Comparison of ENCODE assay signal across 26 mouse cellular contexts in genomic region chr6:28785770-28786169, GRCm38 (mm10). TPM values are rescaled to one million over a fixed set of nuclear protein-coding genes. Genes with fewer than 3 reads are reported as not detected.
DNase-seq lines count a peak whose midpoint lies in the region; ATAC-seq lines count a peak whose summit lies in the region.
"Had no signal": no experiment of that assay in that cellular context is flagged by ENCODE, and none has a peak within 500 bp of the region (broad histone marks: within the 10 kb centered on the region; RNA-seq: fewer than 3 reads in every experiment).

No protein-coding gene starts in this region.

- no peak for DNase-seq in heart, adult 18-20 months
- no peak for DNase-seq in lung, postnatal 14 days
- DNase-seq in adrenal gland, postnatal 10 days = no peak
- DNase-seq: adrenal gland, postnatal 14 days; cerebellum, adult 2 months; cerebellum, postnatal 25 days; gastrocnemius, adult 2 months; kidney, adult 18-20 months; kidney, postnatal 4 days; left cerebral cortex, postnatal 4 days; thymus, adult 2 months; thymus, postnatal 4 days had no signal

- H3K9me3 ChIP-seq in heart, embryonic 15.5 days (replicated peaks) = no peaks in the 10 kb centered on the region
- H3K9me3 ChIP-seq in lung, embryonic 16.5 days (ENCODE audit: control insufficient read depth, low read length) = no peaks in the 10 kb centered on the region
- H3K9me3 ChIP-seq in liver, embryonic 16.5 days (replicated peaks; ENCODE audit: control insufficient read depth, low read length) = no peaks in the 10 kb centered on the region
- H3K9me3 ChIP-seq in forebrain, embryonic 12.5 days = no peaks in the 10 kb centered on the region
- H3K9me3 ChIP-seq: hindbrain, embryonic 13.5 days; midbrain, embryonic 13.5 days had no signal

- no peak overlapping the region for H3K27ac ChIP-seq in heart, embryonic 15.5 days
- no peak overlapping the region for H3K27ac ChIP-seq in lung, embryonic 16.5 days (ENCODE audit: low read length)
- no peak overlapping the region for H3K27ac ChIP-seq in liver, embryonic 16.5 days (ENCODE audit: low read length)
- H3K27ac ChIP-seq in forebrain, embryonic 12.5 days = no peak overlapping the region
- H3K27ac ChIP-seq: gastrocnemius, adult 2 months; hindbrain, embryonic 13.5 days; macrophage; midbrain, embryonic 13.5 days; stomach, postnatal 0 days had no signal

- no peaks in the 10 kb centered on the region for H3K27me3 ChIP-seq in heart, embryonic 15.5 days
- no peaks in the 10 kb centered on the region for H3K27me3 ChIP-seq in lung, embryonic 16.5 days (ENCODE audit: control insufficient read depth, insufficient read depth, low read depth, low read length)
- H3K27me3 ChIP-seq in liver, embryonic 16.5 days (ENCODE audit: control insufficient read depth, insufficient read depth, low read depth, low read length) = no peaks in the 10 kb centered on the region
- no peaks in the 10 kb centered on the region; the same call in 1 of the 2 replicates for H3K27me3 ChIP-seq in forebrain, embryonic 12.5 days
- H3K27me3 ChIP-seq: hindbrain, embryonic 13.5 days; midbrain, embryonic 13.5 days had no signal

- peaks cover 51% of the 10 kb centered on the region for H3K4me1 ChIP-seq in heart, embryonic 15.5 days (replicated peaks)
- H3K4me1 ChIP-seq in lung, embryonic 16.5 days (replicated peaks; ENCODE audit: control insufficient read depth, insufficient read depth, low read length) = peaks cover 11% of the 10 kb centered on the region; the same call in 1 of the 2 replicates
- no peaks in the 10 kb centered on the region for H3K4me1 ChIP-seq in liver, embryonic 16.5 days (ENCODE audit: control insufficient read depth, low read depth, low read length)
- peaks cover 39% of the 10 kb centered on the region for H3K4me1 ChIP-seq in forebrain, embryonic 12.5 days

- ATAC-seq in heart, embryonic 15.5 days (replicated peaks; ENCODE audit: insufficient number of reproducible peaks, insufficient read depth, low FRiP score, low read depth) = 0 out of 2 replicates have a peak, but pooled peaks have one; percentile 31
- ATAC-seq in lung, embryonic 16.5 days (ENCODE audit: low read depth) = peak; percentile 35; the same call in 1 of the 2 replicates
- peak; percentile 86 for ATAC-seq in common myeloid progenitor, adult 5-6 weeks (replicated peaks; ENCODE audit: low read depth, poor library complexity, severe bottlenecking)
- ATAC-seq in liver, embryonic 16.5 days (ENCODE audit: low read depth) = 0 out of 2 replicates have a peak, but pooled peaks have one; percentile 21
- no peak for ATAC-seq in forebrain, embryonic 12.5 days (ENCODE audit: low FRiP score)
- ATAC-seq: forebrain, embryonic 14.5 days; inflammation-experienced regulatory T-cells, adult 6 months; midbrain, embryonic 13.5 days had no signal

- H3K4me3 ChIP-seq in heart, embryonic 15.5 days = no peak overlapping the region
- H3K4me3 ChIP-seq in lung, embryonic 16.5 days (ENCODE audit: low read length) = no peak overlapping the region
- no peak overlapping the region for H3K4me3 ChIP-seq in liver, embryonic 16.5 days (ENCODE audit: low read depth, low read length)
- H3K4me3 ChIP-seq in forebrain, embryonic 12.5 days (replicated peaks) = no peak overlapping the region
- H3K4me3 ChIP-seq: gastrocnemius, adult 2 months; hindbrain, embryonic 13.5 days; midbrain, embryonic 13.5 days had no signal

- 38% methylated on average over 8 of the region's 8 CpGs for WGBS in heart, embryonic 15.5 days
- 60% methylated on average over 8 of the region's 8 CpGs for WGBS in lung, embryonic 16.5 days
- 24% methylated on average over 8 of the region's 8 CpGs for WGBS in liver, embryonic 16.5 days (ENCODE audit: insufficient replicate concordance)
- 85% methylated on average over 8 of the region's 8 CpGs for WGBS in forebrain, embryonic 12.5 days

- no peak overlapping the region for H3K4me2 ChIP-seq in heart, embryonic 15.5 days
- no peak overlapping the region for H3K4me2 ChIP-seq in lung, embryonic 16.5 days (ENCODE audit: low read depth, low read length)
- H3K4me2 ChIP-seq in liver, embryonic 16.5 days (ENCODE audit: low read depth, low read length) = no peak overlapping the region
- H3K4me2 ChIP-seq in forebrain, embryonic 12.5 days = no peak overlapping the region
- H3K4me2 ChIP-seq: hindbrain, embryonic 13.5 days; midbrain, embryonic 13.5 days had no signal

- no peak overlapping the region for H3K9ac ChIP-seq in heart, embryonic 15.5 days
- H3K9ac ChIP-seq in lung, embryonic 16.5 days (ENCODE audit: low read length) = no peak overlapping the region
- no peak overlapping the region for H3K9ac ChIP-seq in liver, embryonic 16.5 days (ENCODE audit: low read depth, low read length)
- no peak overlapping the region for H3K9ac ChIP-seq in forebrain, embryonic 12.5 days
- H3K9ac ChIP-seq: hindbrain, embryonic 13.5 days; midbrain, embryonic 13.5 days had no signal

- H3K36me3 ChIP-seq in heart, embryonic 15.5 days = no peaks in the 10 kb centered on the region
- H3K36me3 ChIP-seq in lung, embryonic 16.5 days (ENCODE audit: control insufficient read depth, insufficient read depth, low read length) = no peaks in the 10 kb centered on the region
- no peaks in the 10 kb centered on the region for H3K36me3 ChIP-seq in liver, embryonic 16.5 days (ENCODE audit: control insufficient read depth, insufficient read depth)
- no peaks in the 10 kb centered on the region for H3K36me3 ChIP-seq in forebrain, embryonic 12.5 days (replicated peaks)
- H3K36me3 ChIP-seq: hindbrain, embryonic 13.5 days; midbrain, embryonic 13.5 days had no signal

RNA-seq across cellular contexts. Expression of gene Lrrc4, which starts 45.8 kb away (rescaled TPM):
- polyA plus RNA-seq in heart, embryonic 15.5 days (2015; fragmentation: Nextera tagmentation; extraction: Ambion mirVana) = 0.30 and 0.51 TPM in 2 replicates
- total RNA-seq in heart, adult 18-20 months (2021) = under 1 TPM; 0.54 to 0.65 TPM
- 0.19 and 0.45 TPM in 2 replicates for polyA plus RNA-seq in lung, embryonic 16.5 days (2015; fragmentation: Nextera tagmentation; extraction: Ambion mirVana)
- 0.37 TPM in 1 of 2 replicates, not detected in the other for total RNA-seq in common myeloid progenitor, adult 5-6 weeks (2017)
- polyA plus RNA-seq in liver, embryonic 16.5 days (2015; fragmentation: Nextera tagmentation; extraction: Ambion mirVana) = 0.08 and 0.11 TPM in 2 replicates
- 3.0 and 3.1 TPM in 2 replicates for polyA plus RNA-seq in forebrain, embryonic 12.5 days (2016; fragmentation: Nextera tagmentation; extraction: Ambion mirVana)
- 1 to 10 TPM; 5.2 to 5.9 TPM for total RNA-seq in adrenal gland, postnatal 10 days (2021)
- total RNA-seq: liver, adult 2 months; monocyte, adult 5-6 weeks; neutrophil, adult 5-6 weeks had no signal
